Mouse (Mus musculus) ES-E14 (cell line): ENCODE data around the gene Naif1. TPM values are rescaled to one million over a fixed set of nuclear protein-coding genes. Genes with fewer than 3 reads are reported as not detected.
A peak's percentile ranks its signal among the peaks of the same experiment; 100 is the strongest.

Experiments
- DNase-seq: peaks from one replicate; pipeline ENCODE4 v3.0.0-alpha.2; 2013; ENCODE audit warnings: low read depth, low spot score
- H3K27ac ChIP-seq: 2 replicates; pipeline ENCODE4 v1.5.1; 2012; ENCODE audit warnings: low read depth, mild to moderate bottlenecking, low read length, moderate library complexity, mixed read lengths; ENCODE audit not compliant: poor library complexity, insufficient read depth, severe bottlenecking
- H3K36me3 ChIP-seq: 2 replicates; pipeline ENCODE4 v1.6.1; 2012; ENCODE audit warnings: mild to moderate bottlenecking, low read length, moderate library complexity, mixed read lengths; ENCODE audit not compliant: control insufficient read depth, poor library complexity, insufficient read depth, severe bottlenecking
- H3K4me1 ChIP-seq, 2 experiments: fragments of 150-350 bp in 1 of 2; sonication (generic) in 1 of 2; 2 replicates each; pipeline ENCODE4 v1.6.1; 2012; ENCODE audit warnings: low read length in 2 of 2, mild to moderate bottlenecking in 1 of 2, mixed read lengths in 1 of 2; ENCODE audit not compliant: control insufficient read depth in 2 of 2, insufficient read depth in 2 of 2, poor library complexity in 1 of 2
- H3K4me3 ChIP-seq, 2 experiments: fragments of 150-350 bp in 1 of 2; sonication (generic) in 1 of 2; 2 replicates each; pipeline ENCODE4 v1.5.1; 2012; ENCODE audit warnings: low read length in 2 of 2, low read depth in 1 of 2, mild to moderate bottlenecking in 1 of 2, mixed read lengths in 1 of 2; ENCODE audit not compliant: insufficient read depth in 1 of 2, poor library complexity in 1 of 2, severe bottlenecking in 1 of 2
- H3K9ac ChIP-seq: 2 replicates; pipeline ENCODE4 v1.6.1; 2012; ENCODE audit warnings: low read depth, mild to moderate bottlenecking, low read length, mixed read lengths; ENCODE audit not compliant: poor library complexity, insufficient read depth, severe bottlenecking
- H3K9me3 ChIP-seq: fragments of 150-350 bp; sonication (generic); 2 replicates; pipeline ENCODE4 v1.6.1; 2012; ENCODE audit warnings: low read depth, mild to moderate bottlenecking, low read length; ENCODE audit not compliant: control insufficient read depth, insufficient read depth
- CHD2 ChIP-seq: IDR thresholded peaks from 2 replicates; pipeline ENCODE4 v1.6.1; 2014; ENCODE audit warnings: mild to moderate bottlenecking, low read depth, low read length, inconsistent platforms
- HCFC1 ChIP-seq: IDR thresholded peaks from 2 replicates; pipeline ENCODE4 v1.6.1; 2012; ENCODE audit warnings: low read length, inconsistent platforms, borderline replicate concordance; ENCODE audit not compliant: insufficient read depth
- MAFK ChIP-seq: IDR thresholded peaks from 2 replicates; pipeline ENCODE4 v1.6.1; 2014; ENCODE audit warnings: mild to moderate bottlenecking, low read depth, low read length, inconsistent platforms; ENCODE audit not compliant: insufficient read depth
- ZC3H11A ChIP-seq: IDR thresholded peaks from 2 replicates; pipeline ENCODE4 v1.6.1; 2012; ENCODE audit warnings: low read depth, mild to moderate bottlenecking, inconsistent platforms, low read length, borderline replicate concordance
- ZNF384 ChIP-seq: IDR thresholded peaks from 2 replicates; pipeline ENCODE4 v1.6.1; 2012; ENCODE audit warnings: low read depth, low read length, inconsistent platforms
- in situ Hi-C, 2 experiments: fragments of 600-800 bp; cut with MboI; formaldehyde crosslinking; loops; one replicate each; pipeline ENCODE4 v1.15.1; 2025; ENCODE audit warnings: low sequenced_read_pairs in 2 of 2, inconsistent platforms in 1 of 2; ENCODE audit not compliant: unreplicated experiment in 2 of 2
- total RNA-seq: library from RNA; depleted of rRNA; stranded (reverse); fragments of 300-350 nt; gene quantifications from 2 replicates; pipeline ENCODE4 v1.2.3, GENCODE M21; 2012; rRNA removed

The Naif1 gene
- 2.1 and 2.5 TPM in 2 replicates for total RNA-seq

DNA sequence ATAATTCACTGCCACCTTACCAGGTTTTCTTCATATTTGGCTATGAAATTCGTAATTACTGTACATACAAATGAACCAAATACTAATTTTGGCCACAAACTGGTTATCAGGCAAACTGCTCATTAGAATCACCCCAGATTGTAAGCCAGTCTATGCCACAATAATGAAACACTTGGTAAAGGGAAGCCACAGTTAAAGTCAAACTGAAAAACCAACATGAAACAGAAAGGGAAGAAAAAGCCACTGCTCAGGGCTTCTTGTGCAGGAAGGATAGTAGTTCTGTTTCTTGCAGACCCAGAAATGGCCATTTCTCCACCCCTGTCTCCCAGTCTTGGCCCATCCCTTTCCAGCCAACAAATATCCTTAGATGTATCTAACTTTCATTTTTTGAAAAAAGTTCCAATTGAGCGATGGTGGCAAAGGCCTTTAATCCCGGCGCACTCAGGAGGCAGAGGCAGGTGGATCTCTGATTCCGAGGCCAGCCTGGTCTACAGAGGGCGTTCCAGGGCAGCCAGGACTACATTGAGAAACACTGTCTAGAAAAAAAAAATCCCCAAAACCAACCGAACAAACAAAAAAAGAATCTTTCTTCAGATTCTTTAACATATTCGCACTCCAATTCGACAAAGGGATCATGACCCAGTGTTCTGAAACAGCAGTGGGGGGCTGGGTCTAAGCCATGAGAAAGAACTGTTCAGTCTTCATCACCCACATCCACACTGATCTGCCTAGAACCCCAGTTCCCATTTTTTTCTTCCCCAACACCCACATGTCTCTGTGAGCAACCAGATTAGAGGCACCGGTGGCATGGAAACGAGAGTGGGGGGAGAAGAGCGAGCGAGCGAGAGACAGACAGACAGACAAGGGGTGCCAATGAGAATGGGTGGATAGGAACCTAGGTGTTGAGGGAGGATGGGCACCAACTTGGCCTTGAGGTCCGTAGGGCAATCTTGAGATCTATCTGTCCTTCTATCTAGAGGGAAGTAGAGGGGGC lies at the start of gene Naif1:
Naif1 (plus strand) TSS at position 697 of the 994 bp plus-strand sequence.
- Histone ChIP-seq H3K4me3 (peak within 1 kb of the TSS; percentile 85 to 91), H3K9me3 (no peaks in the 10 kb centered on the region), H3K4me1 (peaks cover 5 to 24% of the 10 kb centered on the region in 2 experiments; a peak in 1 of 4 replicates), H3K27ac (no peak within 1 kb of the TSS), H3K9ac (peak within 1 kb of the TSS; percentile 83), H3K36me3 (no peaks in the 10 kb centered on the region)
- no peak for DNase-seq
- in situ Hi-C loops = no loop called here
- TF ChIP-seq HCFC1 = no peak
- TF ChIP-seq CHD2 = no peak
- no peak for TF ChIP-seq MAFK
- TF ChIP-seq ZC3H11A = no peak
- TF ChIP-seq ZNF384 = no peak

DNA sequence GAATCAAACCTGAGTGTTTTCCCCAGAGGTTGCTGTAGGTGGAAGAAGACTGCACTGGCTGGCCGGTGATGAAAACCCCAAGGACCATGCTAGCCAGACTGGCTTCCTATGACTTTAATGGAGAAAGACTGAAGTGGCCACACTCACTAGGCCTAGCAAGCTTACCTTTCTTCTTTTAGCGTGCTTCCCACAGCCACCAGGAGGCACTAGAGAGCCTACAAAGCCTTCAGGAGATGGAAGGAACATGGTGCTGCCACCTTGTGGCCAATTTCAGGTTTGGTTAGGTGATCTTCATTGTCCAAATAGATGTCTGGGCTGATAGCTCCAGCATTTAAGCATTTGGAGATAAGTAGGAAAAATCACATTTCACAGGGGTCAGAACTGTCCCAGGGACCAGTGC lies 45.6 kb upstream of the Naif1 start:
- no peak overlapping the region for H3K9ac ChIP-seq
- TF ChIP-seq MAFK = no peak
- 0 out of 2 replicates have a peak, but pooled peaks have one; percentile 43 for TF ChIP-seq HCFC1
- TF ChIP-seq CHD2 = no peak
- 0 out of 2 replicates have a peak, but pooled peaks have one; percentile 17 for TF ChIP-seq ZNF384
- TF ChIP-seq ZC3H11A = peak; percentile 81
- in situ Hi-C loops = no loop called here
- peaks cover 0 to 17% of the 10 kb centered on the region in 2 experiments; a peak in 2 of 4 replicates for H3K4me1 ChIP-seq
- DNase-seq = peak; percentile 100
- no peak overlapping the region for H3K4me3 ChIP-seq
- peaks cover 14% of the 10 kb centered on the region for H3K36me3 ChIP-seq
- no peak overlapping the region for H3K27ac ChIP-seq
- H3K9me3 ChIP-seq = no peaks in the 10 kb centered on the region

DNA sequence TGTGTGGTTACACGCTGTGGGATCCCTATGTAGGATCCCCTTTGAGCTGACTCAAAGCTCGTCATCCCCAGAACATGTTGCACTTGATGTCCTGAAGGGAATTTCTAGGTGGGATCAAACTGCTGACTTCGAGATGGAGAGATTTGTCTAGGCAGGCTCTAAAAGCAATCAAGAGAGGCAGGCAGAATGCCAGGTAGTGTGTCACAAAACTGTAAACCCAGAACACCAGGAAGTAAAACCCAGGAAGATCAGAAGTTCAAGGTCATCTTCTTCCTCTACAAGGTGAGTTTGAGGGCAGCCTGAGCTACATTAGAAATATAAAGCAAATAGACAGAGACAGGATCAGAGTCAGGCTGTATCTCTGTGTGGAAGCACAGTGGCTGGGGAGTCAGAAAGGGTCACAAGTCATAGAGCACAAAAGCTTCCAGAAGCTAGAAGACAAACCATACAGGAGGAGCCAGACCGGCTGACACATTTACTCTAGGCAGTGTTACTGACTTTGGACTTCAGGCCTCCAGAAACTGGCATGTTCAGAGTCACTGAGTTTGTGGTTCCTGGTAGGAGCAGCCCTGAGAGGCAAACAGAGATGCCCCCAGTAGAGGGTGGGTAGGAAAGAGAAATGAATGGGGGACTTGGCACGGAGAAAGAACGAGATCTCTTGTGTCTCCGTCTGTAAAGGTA lies 43.0 kb upstream of the Naif1 start:
- H3K4me3 ChIP-seq = no peak overlapping the region
- TF ChIP-seq CHD2 = no peak
- TF ChIP-seq ZNF384 = no peak
- TF ChIP-seq HCFC1 = no peak
- TF ChIP-seq ZC3H11A = no peak
- TF ChIP-seq MAFK = no peak
- no peak overlapping the region for H3K27ac ChIP-seq
- DNase-seq = no peak
- no peaks in the 10 kb centered on the region for H3K9me3 ChIP-seq
- no peak overlapping the region for H3K9ac ChIP-seq
- H3K36me3 ChIP-seq = no peaks in the 10 kb centered on the region; the same call in 1 of the 2 replicates
- peaks cover 0 to 13% of the 10 kb centered on the region in 2 experiments; a peak in 2 of 4 replicates for H3K4me1 ChIP-seq
- in situ Hi-C loops = no loop called here

DNA sequence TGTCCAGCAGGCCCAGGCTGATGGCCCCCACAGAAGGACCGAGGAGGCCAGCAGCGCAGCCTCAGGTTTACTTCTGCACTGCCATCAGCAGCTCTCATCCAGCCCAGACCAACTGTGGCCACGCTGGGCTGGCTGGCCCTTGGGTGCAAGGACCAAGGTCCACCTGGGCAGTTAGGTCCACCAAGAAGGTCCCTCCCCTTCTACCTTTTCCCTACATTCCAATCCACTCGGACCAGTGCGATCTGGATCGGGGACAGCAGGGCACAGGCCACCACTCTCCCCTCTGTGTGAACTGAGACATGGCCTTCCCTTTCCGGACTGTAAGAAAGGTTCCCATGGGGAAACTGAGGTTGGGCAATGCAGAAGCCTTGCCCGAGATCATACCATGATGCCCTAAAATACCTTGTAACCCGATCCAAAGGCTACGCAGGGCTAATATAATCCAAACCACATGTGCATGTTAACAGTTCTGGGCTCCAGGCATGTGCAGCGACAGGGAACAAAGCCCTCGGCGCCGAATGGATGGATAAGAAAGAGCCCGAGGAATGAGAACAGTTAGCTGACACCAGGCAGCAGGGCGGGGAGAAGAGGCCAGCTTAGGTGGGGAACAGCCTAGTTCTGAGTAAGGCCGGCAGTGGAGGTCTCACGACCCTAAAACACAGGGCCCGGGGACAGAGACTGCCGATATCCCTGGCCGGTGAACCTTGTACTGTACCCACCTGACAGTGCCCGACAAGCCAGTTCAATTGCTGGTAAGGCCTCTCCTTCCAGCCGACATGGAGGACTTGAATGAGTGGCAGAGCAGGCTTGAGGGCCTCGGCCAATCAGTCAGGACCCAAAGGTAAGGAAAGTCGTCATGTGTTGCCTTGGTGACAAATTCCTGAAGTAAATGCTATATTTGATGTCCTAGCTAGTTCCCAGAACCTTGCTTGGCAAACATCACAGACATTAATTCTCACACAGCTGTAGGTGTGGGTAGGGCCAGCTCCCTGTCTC lies 41.5 kb upstream of the Naif1 start:
- Histone ChIP-seq H3K9ac (no peak overlapping the region), H3K9me3 (no peaks in the 10 kb centered on the region), H3K36me3 (no peaks in the 10 kb centered on the region), H3K27ac (no peak overlapping the region), H3K4me1 (peaks cover 0 to 2% of the 10 kb centered on the region in 2 experiments; a peak in 1 of 4 replicates), H3K4me3 (no peak overlapping the region)
- in situ Hi-C loops = no loop called here
- TF ChIP-seq MAFK (no peak), ZNF384 (no peak), HCFC1 (no peak)
- no peak for DNase-seq
